ENCODE assay signal across 8 mouse cellular contexts in the genomic region with DNA sequence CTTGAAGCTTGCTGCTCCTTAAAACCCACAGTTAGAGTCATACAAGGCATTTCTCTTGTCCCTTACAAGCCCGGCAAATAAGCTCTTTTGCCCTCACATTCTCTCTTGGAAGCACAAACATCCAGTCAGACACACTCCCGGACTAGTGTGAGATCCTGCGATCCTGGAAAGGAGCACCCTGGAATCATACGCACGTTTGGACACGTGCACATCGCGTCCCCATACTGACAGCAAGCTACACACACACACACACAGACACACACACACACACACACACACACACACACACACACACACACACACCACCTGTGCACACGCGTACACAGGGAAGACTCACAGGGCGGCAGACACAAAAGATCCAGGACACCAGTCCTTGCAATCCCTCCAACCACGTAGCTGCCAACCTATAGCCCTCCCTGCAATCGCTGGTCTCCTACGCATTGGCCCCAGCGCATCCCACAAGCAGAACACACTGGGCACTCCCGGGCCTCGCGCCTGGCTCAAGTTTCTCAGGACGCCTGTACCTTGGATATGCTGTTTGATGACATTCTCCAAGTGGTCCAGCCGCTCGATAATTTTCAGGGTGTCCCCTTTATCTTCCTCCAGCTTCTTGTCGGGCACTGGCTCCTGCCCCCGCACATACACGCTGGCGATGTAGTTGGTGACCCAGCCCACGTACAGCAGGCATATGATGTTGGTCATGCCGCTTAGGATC. TPM values are rescaled to one million over a fixed set of nuclear protein-coding genes. Genes with fewer than 3 reads are reported as not detected.
DNase-seq lines count a peak whose midpoint lies in the region; ATAC-seq and TF ChIP-seq lines count a peak whose summit lies in the region.

No protein-coding gene starts in this region.

- no peak overlapping the region for H3K27ac ChIP-seq in kidney, embryonic 14.5 days (ENCODE audit: low read depth, low read length)
- H3K27ac ChIP-seq in lung, embryonic 16.5 days (ENCODE audit: low read length) = peak overlapping the region; percentile 51

- TF ChIP-seq POLR2A in lung, adult 2 months (IDR thresholded peaks at IDR 0.05; ENCODE audit: borderline replicate concordance, extremely low read depth, low read depth, low read length) = no peak

- DNase-seq in lung, adult 2 months = peak; percentile 46
- DNase-seq in lung, postnatal 25 days (ENCODE audit: low spot score) = no peak
- peak; percentile 39 to 43 for DNase-seq in cerebellum, postnatal 10 days
- DNase-seq in frontal cortex, postnatal 36 days (ENCODE audit: low spot score in 2 of 2) = peak; percentile 41 to 46
- DNase-seq in right cerebral cortex, postnatal 36 days (ENCODE audit: low spot score in 2 of 2) = peak; percentile 32 to 39

- H3K9ac ChIP-seq in kidney, embryonic 14.5 days (ENCODE audit: low read depth, low read length) = peak overlapping the region; percentile 59; the same call in 1 of the 2 replicates
- H3K9ac ChIP-seq in lung, embryonic 16.5 days (ENCODE audit: low read length) = peak overlapping the region; percentile 73

- no peak for TF ChIP-seq CTCF in lung, adult 2 months (IDR thresholded peaks at IDR 0.05; ENCODE audit: insufficient read depth, low read length)

- H3K9me3 ChIP-seq in kidney, embryonic 14.5 days (ENCODE audit: control insufficient read depth, low read length) = no peaks in the 10 kb centered on the region
- H3K9me3 ChIP-seq in lung, embryonic 16.5 days (ENCODE audit: control insufficient read depth, low read length) = no peaks in the 10 kb centered on the region

- H3K27me3 ChIP-seq in kidney, embryonic 14.5 days (ENCODE audit: control insufficient read depth, insufficient read depth, low read length) = peaks cover 12% of the 10 kb centered on the region; the same call in 1 of the 2 replicates
- no peaks in the 10 kb centered on the region; the same call in 1 of the 2 replicates for H3K27me3 ChIP-seq in lung, embryonic 16.5 days (ENCODE audit: control insufficient read depth, insufficient read depth, low read depth, low read length)

- ATAC-seq in kidney, embryonic 14.5 days (ENCODE audit: low FRiP score, low TSS enrichment) = no peak
- no peak for ATAC-seq in lung, embryonic 16.5 days (ENCODE audit: low read depth)
- ATAC-seq in erythroid progenitor cell, adult 5-6 weeks (replicated peaks; ENCODE audit: low FRiP score, poor library complexity, severe bottlenecking) = no peak

- H3K36me3 ChIP-seq in kidney, embryonic 14.5 days (ENCODE audit: control insufficient read depth, insufficient read depth, low read length) = no peaks in the 10 kb centered on the region
- no peaks in the 10 kb centered on the region for H3K36me3 ChIP-seq in lung, embryonic 16.5 days (ENCODE audit: control insufficient read depth, insufficient read depth, low read length)

- H3K4me2 ChIP-seq in kidney, embryonic 14.5 days (replicated peaks; ENCODE audit: low read depth, low read length) = peak overlapping the region; percentile 95
- peak overlapping the region; percentile 90 for H3K4me2 ChIP-seq in lung, embryonic 16.5 days (ENCODE audit: low read depth, low read length)

- H3K4me3 ChIP-seq in lung, adult 2 months (replicated peaks; ENCODE audit: extremely low read depth, low read depth, low read length) = peak overlapping the region; percentile 74
- H3K4me3 ChIP-seq in kidney, embryonic 14.5 days (ENCODE audit: low read length) = peak overlapping the region; percentile 57
- peak overlapping the region; percentile 65 for H3K4me3 ChIP-seq in lung, embryonic 16.5 days (ENCODE audit: low read length)

- WGBS in lung, adult 2 months = 11% methylated on average over 27 of the region's 27 CpGs
- 17% methylated on average over 27 of the region's 27 CpGs for WGBS in kidney, embryonic 14.5 days
- 8% methylated on average over 27 of the region's 27 CpGs for whole genome bisulfite sequencing in lung, embryonic 16.5 days

- peaks cover 5% of the 10 kb centered on the region; the same call in 1 of the 2 replicates for H3K4me1 ChIP-seq in lung, adult 2 months (ENCODE audit: control insufficient read depth, insufficient read depth, low read length)
- H3K4me1 ChIP-seq in kidney, embryonic 14.5 days (ENCODE audit: control insufficient read depth, insufficient read depth, low read length) = 0 out of 2 replicates have a peak, but pooled peaks cover 20% of the 10 kb centered on the region
- H3K4me1 ChIP-seq in lung, embryonic 16.5 days (replicated peaks; ENCODE audit: control insufficient read depth, insufficient read depth, low read length) = peaks cover 13% of the 10 kb centered on the region

RNA-seq across cellular contexts. Expression of gene Galnt18, which starts 0.8 kb away (rescaled TPM):
- polyA plus RNA-seq in lung, adult 2 months (2012; rRNA removed) = 142 and 148 TPM in 2 replicates
- polyA plus RNA-seq in kidney, embryonic 14.5 days (2014; fragmentation: Nextera tagmentation; extraction: Ambion mirVana) = 11.3 and 17.8 TPM in 2 replicates
- polyA plus RNA-seq in lung, embryonic 16.5 days (2015; fragmentation: Nextera tagmentation; extraction: Ambion mirVana) = 48.0 and 56.5 TPM in 2 replicates
- not detected in 2 replicates for total RNA-seq in erythroid progenitor cell, adult 5-6 weeks (2015; ENCODE audit: low replicate concordance)
- total RNA-seq in erythroid progenitor cell, adult 5-6 weeks (2017; ENCODE audit: low replicate concordance) = not detected in 2 replicates
